Mouse (Mus musculus) forebrain, embryonic 14.5 days (tissue): ENCODE results near the gene Trmt1. TPM values are rescaled to one million over a fixed set of nuclear protein-coding genes. Genes with fewer than 3 reads are reported as not detected.

ENCODE experiments used
- ATAC-seq: fragments of 200-750 bp; cut with Nextera tagmentation; 2 replicates; pipeline ENCODE4 v1.8.0; 2017; ENCODE audit warnings: mild to moderate bottlenecking, moderate library complexity
- DNase-seq: peaks from one replicate; pipeline ENCODE4 v3.0.0-alpha.2; 2015; ENCODE audit warnings: low spot score
- H3K27ac ChIP-seq: fragments of 300-500 bp; sonication (generic); 2 replicates; pipeline ENCODE4 v1.5.1; 2014; ENCODE audit warnings: low read depth, mild to moderate bottlenecking, control low read depth, low read length, moderate library complexity
- H3K27me3 ChIP-seq: fragments of 300-500 bp; sonication (generic); replicated peaks from 2 replicates; pipeline ENCODE4 v1.6.1; 2014; ENCODE audit warnings: low read length, control low read depth, mixed read lengths; ENCODE audit not compliant: control insufficient read depth, insufficient read depth
- H3K36me3 ChIP-seq: fragments of 300-500 bp; sonication (generic); 2 replicates; pipeline ENCODE4 v1.6.1; 2014; ENCODE audit warnings: low read length, control low read depth; ENCODE audit not compliant: control insufficient read depth, insufficient read depth
- H3K4me1 ChIP-seq: fragments of 300-500 bp; sonication (generic); 2 replicates; pipeline ENCODE4 v1.6.1; 2014; ENCODE audit warnings: antibody characterized with exemption, low read length, control low read depth; ENCODE audit not compliant: control insufficient read depth, insufficient read depth
- H3K4me2 ChIP-seq: fragments of 300-500 bp; sonication (generic); 2 replicates; pipeline ENCODE4 v1.6.1; 2014; ENCODE audit warnings: mild to moderate bottlenecking, control low read depth, low read length
- H3K4me3 ChIP-seq: fragments of 300-500 bp; sonication (generic); 2 replicates; pipeline ENCODE4 v1.5.1; 2014; ENCODE audit warnings: low read depth, low read length, control low read depth
- H3K9ac ChIP-seq: fragments of 300-500 bp; sonication (generic); 2 replicates; pipeline ENCODE4 v1.6.1; 2014; ENCODE audit warnings: mild to moderate bottlenecking, low read length, control low read depth, moderate library complexity
- H3K9me3 ChIP-seq: fragments of 300-500 bp; sonication (generic); replicated peaks from 2 replicates; pipeline ENCODE4 v1.6.1; 2016; ENCODE audit warnings: low read length, control low read depth, mixed read lengths; ENCODE audit not compliant: control insufficient read depth
- WGBS: fragments of 180-500 bp; shearing (Covaris S2); extraction: QIAGEN DNeasy Blood & Tissue Kit; methylation state at CpG from one replicate; pipeline ENCODE4 v1.1.7; 2014; 5-methylcytosine and 5-hydroxymethylcytosine counted together
- polyA plus RNA-seq: library from polyadenylated mRNA; unstranded; fragments of >200 nt; fragmentation: Nextera tagmentation; extraction: Ambion mirVana; gene quantifications from 2 replicates; pipeline ENCODE4 v1.2.1, GENCODE M21; 2014

Trmt1 gene
- polyA plus RNA-seq, 1 experiment from 2014 or later, result 47.8 TPM

- no peaks in the 10 kb centered on the region for H3K27me3 ChIP-seq
These were observed 57.7 kb downstream of the Trmt1 start for GRCm38 (mm10) chr8:84743517-84744420.

GRCm38 (mm10) chr8:84745032-84745925 lies 59.2 kb downstream of the Trmt1 start:
- Histone ChIP-seq H3K4me2 (peak overlapping the region; percentile 4; the same call in 1 of the 2 replicates), H3K4me3 (no peak overlapping the region), H3K36me3 (peaks cover 7% of the 10 kb centered on the region; the same call in 1 of the 2 replicates), H3K9me3 (no peaks in the 10 kb centered on the region), H3K9ac (peak overlapping the region; percentile 49), H3K4me1 (peaks cover 65% of the 10 kb centered on the region), H3K27ac (peak overlapping the region; percentile 87), H3K27me3 (no peaks in the 10 kb centered on the region; the same call in 1 of the 2 replicates)
- ATAC-seq (no peak), DNase-seq (no peak)
- 7% methylated on average over 16 of the region's 17 CpGs for WGBS

More at GRCm38 (mm10) chr8:84743517-84744420, 57.7 kb downstream of the Trmt1 start:
- Histone ChIP-seq H3K9me3 (no peaks in the 10 kb centered on the region), H3K4me2 (peak overlapping the region; percentile 28), H3K4me3 (no peak overlapping the region), H3K4me1 (peaks cover 72% of the 10 kb centered on the region), H3K27ac (peak overlapping the region; percentile 87), H3K9ac (peak overlapping the region; percentile 49), H3K36me3 (peaks cover 4% of the 10 kb centered on the region; the same call in 1 of the 2 replicates)
- 4% methylated on average over 15 of the region's 17 CpGs for WGBS
- ATAC-seq (peak; percentile 67), DNase-seq (peak; percentile 89)

Other genes starting within 250 kb of the Trmt1 start
- 26.5 and 29.3 TPM in 2 replicates for gene Ier2, start 23.5 kb upstream of the Trmt1 start, polyA plus RNA-seq
- gene Nacc1, start 1.6 kb downstream of the Trmt1 start, polyA plus RNA-seq, result 17.0 and 17.6 TPM in 2 replicates
- 2.9 and 3.8 TPM in 2 replicates for gene Lyl1, start 15.2 kb downstream of the Trmt1 start, polyA plus RNA-seq
- 1.5 and 1.7 TPM in 2 replicates for gene G430095P16Rik, start 36.7 kb downstream of the Trmt1 start, polyA plus RNA-seq
- 237 and 318 TPM in 2 replicates for gene Nfix, start 114.0 kb downstream of the Trmt1 start, polyA plus RNA-seq
- gene Dand5, start 136.5 kb downstream of the Trmt1 start, polyA plus RNA-seq, result 8.6 and 9.4 TPM in 2 replicates
- 35.2 and 41.3 TPM in 2 replicates for gene Gadd45gip1, start 145.2 kb downstream of the Trmt1 start, polyA plus RNA-seq
- gene Rad23a, start 154.4 kb downstream of the Trmt1 start, polyA plus RNA-seq, result 87.3 and 88.1 TPM in 2 replicates
- gene Calr, start 160.6 kb downstream of the Trmt1 start, polyA plus RNA-seq, result 514 and 606 TPM in 2 replicates
- 92.3 and 102 TPM in 2 replicates for gene Farsa, start 170.7 kb downstream of the Trmt1 start, polyA plus RNA-seq
- 58.0 and 71.5 TPM in 2 replicates for gene Syce2, start 185.8 kb downstream of the Trmt1 start, polyA plus RNA-seq
- 27.1 and 30.0 TPM in 2 replicates for gene Gcdh, start 207.6 kb downstream of the Trmt1 start, polyA plus RNA-seq
- 0.74 and 0.99 TPM in 2 replicates for gene Klf1, start 215.6 kb downstream of the Trmt1 start, polyA plus RNA-seq
- gene Dnase2a, start 222.3 kb downstream of the Trmt1 start, polyA plus RNA-seq, result 4.8 and 5.5 TPM in 2 replicates